Mouse (Mus musculus) effector memory CD4-positive, alpha-beta T cell, adult 7 months (primary cell): Measurements from ENCODE around the gene Tpr. TPM values are rescaled to one million over a fixed set of nuclear protein-coding genes. Genes with fewer than 3 reads are reported as not detected.

Experiments
- polyA plus RNA-seq: library from polyadenylated mRNA; unstranded; fragments of 100-300 nt; shearing (Covaris generic); gene quantifications from one replicate; pipeline ENCODE4 v1.2.1, GENCODE M21; 2017

Tpr gene
- polyA plus RNA-seq: 203 TPM

GRCm38 (mm10) chr1:150392638-150393487, at the start of gene Tpr, which contains the start of gene Odr4:
TSS of gene Tpr (plus strand) at chr1:150392838.
TSS of gene Odr4 (minus strand) at chr1:150393080.

GRCm38 (mm10) chr1:150466132-150466531, 73.5 kb downstream of the Tpr start, which contains the start of gene Prg4:
TSS of gene Prg4 (minus strand) at chr1:150466165.

Other genes with a start within 250 kb of the Tpr start
- gene Pdc, start 73.4 kb upstream of the Tpr start, polyA plus RNA-seq: not detected
- gene Odr4, start 242 bp downstream of the Tpr start, polyA plus RNA-seq: 19.4 TPM
- 0.48 TPM for gene Prg4, start 73.3 kb downstream of the Tpr start, polyA plus RNA-seq